Mouse (Mus musculus) forebrain, embryonic 15.5 days (tissue): Measurements from ENCODE around the gene Sprr2a2. TPM values are rescaled to one million over a fixed set of nuclear protein-coding genes. Genes with fewer than 3 reads are reported as not detected.
"Not testable (repeated sequence)": the region's sequence is repeated elsewhere in the genome, so short reads cannot be mapped to it uniquely, and the experiment has no call there.

Source experiments
- ATAC-seq: fragments of 200-750 bp; cut with Nextera tagmentation; replicated peaks from 2 replicates; pipeline ENCODE4 v1.8.0; 2017; ENCODE audit warnings: mild to moderate bottlenecking, moderate TSS enrichment, moderate library complexity
- H3K27ac ChIP-seq: fragments of 300-500 bp; sonication (generic); replicated peaks from 2 replicates; pipeline ENCODE4 v1.5.1; 2015; ENCODE audit warnings: mild to moderate bottlenecking, inconsistent platforms
- H3K27me3 ChIP-seq: fragments of 300-500 bp; sonication (generic); 2 replicates; pipeline ENCODE4 v1.6.1; 2015; ENCODE audit warnings: inconsistent platforms
- H3K36me3 ChIP-seq: fragments of 300-500 bp; sonication (generic); 2 replicates; pipeline ENCODE4 v1.6.1; 2015; ENCODE audit warnings: mild to moderate bottlenecking, inconsistent platforms
- H3K4me1 ChIP-seq: fragments of 300-500 bp; sonication (generic); 2 replicates; pipeline ENCODE4 v1.6.1; 2015; ENCODE audit warnings: inconsistent platforms
- H3K4me2 ChIP-seq: fragments of 300-500 bp; sonication (generic); replicated peaks from 2 replicates; pipeline ENCODE4 v1.6.1; 2015; ENCODE audit warnings: mild to moderate bottlenecking, inconsistent platforms
- H3K4me3 ChIP-seq: fragments of 300-500 bp; sonication (generic); 2 replicates; pipeline ENCODE4 v1.5.1; 2015; ENCODE audit warnings: mild to moderate bottlenecking, inconsistent platforms
- H3K9ac ChIP-seq: fragments of 300-500 bp; sonication (generic); replicated peaks from 2 replicates; pipeline ENCODE4 v1.6.1; 2015; ENCODE audit warnings: mild to moderate bottlenecking, inconsistent platforms
- H3K9me3 ChIP-seq: fragments of 300-500 bp; sonication (generic); 2 replicates; pipeline ENCODE4 v1.6.1; 2016; ENCODE audit warnings: inconsistent platforms
- WGBS: fragments of 180-500 bp; shearing (Covaris S2); methylation state at CpG from one replicate; pipeline ENCODE4 v1.1.7; 2015; ENCODE audit warnings: mixed read lengths; 5-methylcytosine and 5-hydroxymethylcytosine counted together
- polyA plus RNA-seq: library from polyadenylated mRNA; unstranded; fragments of >200 nt; fragmentation: Nextera tagmentation; extraction: Ambion mirVana; gene quantifications from 2 replicates; pipeline ENCODE4 v1.2.1, GENCODE M21; 2015

Sprr2a2 gene
- not detected in 2 replicates for polyA plus RNA-seq

GRCm38 (mm10) chr3:92215569-92215968 lies at the start of gene Sprr2a2, which contains the start of gene Sprr2a1:
TSS of gene Sprr2a2 (plus strand) at chr3:92215920.
TSS of gene Sprr2a1 (plus strand) at chr3:92215799.
- not testable (repeated sequence) for H3K4me3 ChIP-seq, H3K36me3 ChIP-seq, H3K4me2 ChIP-seq, H3K9ac ChIP-seq, H3K4me1 ChIP-seq, H3K27ac ChIP-seq, H3K27me3 ChIP-seq, H3K9me3 ChIP-seq, ATAC-seq
- WGBS: no CpG with 5 or more reads among the region's 2 CpGs

GRCm38 (mm10) chr3:92169847-92170246 lies 45.9 kb upstream of the Sprr2a2 start:
- no peak overlapping the region for H3K4me2 ChIP-seq
- H3K27ac ChIP-seq: no peak overlapping the region
- no peaks in the 10 kb centered on the region for H3K4me1 ChIP-seq
- H3K36me3 ChIP-seq: no peaks in the 10 kb centered on the region
- H3K4me3 ChIP-seq: no peak overlapping the region
- no peaks in the 10 kb centered on the region for H3K27me3 ChIP-seq
- no peaks in the 10 kb centered on the region for H3K9me3 ChIP-seq
- no peak overlapping the region for H3K9ac ChIP-seq
- ATAC-seq: no peak
- 89% methylated on average over 3 of the region's 3 CpGs for WGBS

DNA sequence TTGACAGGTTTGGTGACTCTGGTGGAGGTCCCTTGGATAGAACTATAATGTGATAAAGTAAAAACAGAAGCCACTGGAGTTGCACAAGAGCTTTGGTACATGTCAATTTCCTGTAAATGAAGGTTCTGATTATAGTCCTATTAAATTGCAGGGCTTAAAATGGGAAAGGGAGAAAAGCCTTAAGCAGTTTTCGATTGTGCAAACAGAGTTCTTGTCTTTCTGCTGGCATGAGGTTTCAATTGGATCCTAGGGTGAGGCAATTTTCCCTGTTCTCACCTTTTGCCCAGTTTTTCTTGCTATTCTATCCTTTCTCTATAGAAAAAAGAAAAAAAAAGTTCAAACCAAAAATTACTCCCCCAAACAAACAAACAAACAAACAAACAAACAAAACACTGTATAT lies 38.8 kb upstream of the Sprr2a2 start:
- WGBS: 82% methylated on average over 1 of the region's 1 CpGs
- H3K9me3 ChIP-seq: no peaks in the 10 kb centered on the region

GRCm38 (mm10) chr3:92195512-92196200 lies 20.1 kb upstream of the Sprr2a2 start:
- no peak overlapping the region for H3K4me2 ChIP-seq
- 87% methylated on average over 6 of the region's 6 CpGs for WGBS
- H3K9ac ChIP-seq: no peak overlapping the region
- no peaks in the 10 kb centered on the region for H3K36me3 ChIP-seq
- H3K4me1 ChIP-seq: no peaks in the 10 kb centered on the region
- H3K9me3 ChIP-seq: no peaks in the 10 kb centered on the region
- no peaks in the 10 kb centered on the region for H3K27me3 ChIP-seq
- no peak overlapping the region for H3K27ac ChIP-seq
- H3K4me3 ChIP-seq: no peak overlapping the region
- ATAC-seq: no peak

More for the DNA sequence above, 38.8 kb upstream of the Sprr2a2 start:
- H3K9ac ChIP-seq: no peak overlapping the region
- H3K27ac ChIP-seq: no peak overlapping the region
- H3K27me3 ChIP-seq: no peaks in the 10 kb centered on the region
- H3K4me3 ChIP-seq: no peak overlapping the region
- H3K4me2 ChIP-seq: no peak overlapping the region
- H3K4me1 ChIP-seq: no peaks in the 10 kb centered on the region
- H3K36me3 ChIP-seq: no peaks in the 10 kb centered on the region
- ATAC-seq: no peak

DNA sequence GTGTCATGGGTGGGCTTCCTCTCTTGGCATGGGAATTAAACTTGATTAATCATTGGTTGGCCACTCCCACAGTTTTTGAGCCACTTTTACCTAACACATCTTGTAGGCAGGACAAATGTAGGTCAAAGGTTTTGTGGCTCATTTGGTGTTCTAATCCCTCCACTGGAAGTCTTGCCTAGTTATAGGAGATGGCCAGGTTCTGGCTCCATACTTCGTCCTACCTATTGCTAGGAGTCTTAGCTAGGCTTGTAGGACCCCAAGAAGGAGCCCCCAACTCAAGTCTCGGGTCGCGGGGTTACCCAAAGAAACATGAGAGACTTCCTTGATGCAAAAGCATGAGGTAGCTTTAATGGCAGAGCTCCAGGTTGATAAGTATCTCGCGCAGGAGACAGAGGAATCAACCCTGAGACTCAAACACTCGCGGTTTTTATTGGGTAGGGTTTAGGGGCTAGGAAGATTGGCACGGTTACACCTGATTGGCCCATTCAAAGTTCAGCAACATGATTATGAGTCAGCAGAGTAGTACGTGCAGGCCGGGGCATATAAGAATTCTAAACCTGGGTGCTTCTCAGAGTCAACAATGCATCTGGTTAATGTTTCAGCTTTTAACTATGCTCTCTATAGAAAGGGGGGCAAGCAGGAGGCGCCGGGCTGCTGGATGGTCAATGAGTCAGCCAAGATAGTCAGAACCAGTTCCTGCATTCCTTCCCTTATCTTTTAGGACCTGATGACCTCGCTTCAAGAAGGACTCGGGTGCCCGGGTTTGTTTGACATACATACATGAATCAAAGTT lies 4.4 kb upstream of the Sprr2a2 start:
- H3K4me1 ChIP-seq, H3K36me3 ChIP-seq, H3K4me2 ChIP-seq, H3K9me3 ChIP-seq, H3K4me3 ChIP-seq, H3K27ac ChIP-seq, H3K27me3 ChIP-seq, H3K9ac ChIP-seq: not testable (repeated sequence)
- 0 out of 2 replicates have a peak, but pooled peaks have one; percentile 35 for ATAC-seq
- no CpG with 5 or more reads among the region's 16 CpGs for WGBS

DNA sequence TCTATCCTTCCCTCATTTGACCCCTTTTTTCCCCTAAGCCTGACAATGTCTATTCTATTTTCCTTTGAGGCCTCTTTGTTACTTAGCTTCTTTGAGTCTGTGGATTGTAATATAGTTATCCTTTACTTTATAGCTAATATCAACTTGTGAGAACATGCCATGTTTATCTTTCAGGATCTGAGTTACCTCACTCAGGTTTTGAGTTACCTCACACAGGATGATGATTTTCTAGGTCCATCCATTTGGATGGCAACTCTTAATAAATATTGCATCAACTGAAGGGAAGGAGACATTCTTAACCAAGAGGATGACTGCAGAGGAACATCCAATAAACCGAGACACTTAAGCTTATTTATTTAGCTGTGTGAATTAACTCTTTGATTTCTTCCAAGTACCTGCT lies 3.7 kb upstream of the Sprr2a2 start:
- H3K4me3 ChIP-seq, H3K4me1 ChIP-seq, H3K27me3 ChIP-seq, H3K9me3 ChIP-seq, ATAC-seq, H3K27ac ChIP-seq, H3K9ac ChIP-seq, H3K36me3 ChIP-seq, H3K4me2 ChIP-seq: not testable (repeated sequence)
- WGBS: no CpG with 5 or more reads among the region's 1 CpGs

GRCm38 (mm10) chr3:92213651-92214050 lies 2.1 kb upstream of the Sprr2a2 start:
- not testable (repeated sequence) for ATAC-seq

DNA sequence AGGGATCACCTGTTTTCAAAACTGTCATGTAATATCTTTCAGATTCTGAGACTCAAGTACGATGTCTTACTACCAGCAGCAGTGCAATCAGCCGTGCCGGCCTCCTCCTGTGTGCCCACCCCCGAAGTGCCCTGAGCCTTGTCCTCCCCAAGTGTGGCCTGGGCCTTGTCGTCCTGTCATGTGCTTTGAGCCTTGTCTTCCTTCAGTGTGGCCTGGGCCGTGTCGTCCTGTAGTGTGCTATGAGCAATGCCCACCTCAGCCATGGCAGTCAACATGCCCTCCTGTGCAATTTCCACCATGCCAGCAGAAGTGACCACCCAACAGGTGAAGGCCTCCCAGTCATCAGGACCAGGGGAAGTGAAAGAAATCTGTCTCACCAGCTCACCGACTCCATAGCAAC lies 3.3 kb downstream of the Sprr2a2 start:
- not testable (repeated sequence) for H3K36me3 ChIP-seq
- peak; percentile 55; the same call in 1 of the 2 replicates for ATAC-seq

More at GRCm38 (mm10) chr3:92213651-92214050, 2.1 kb upstream of the Sprr2a2 start:
- H3K4me1 ChIP-seq, H3K9me3 ChIP-seq, H3K27me3 ChIP-seq, H3K4me2 ChIP-seq, H3K27ac ChIP-seq, H3K9ac ChIP-seq, H3K36me3 ChIP-seq, H3K4me3 ChIP-seq: not testable (repeated sequence)

DNA sequence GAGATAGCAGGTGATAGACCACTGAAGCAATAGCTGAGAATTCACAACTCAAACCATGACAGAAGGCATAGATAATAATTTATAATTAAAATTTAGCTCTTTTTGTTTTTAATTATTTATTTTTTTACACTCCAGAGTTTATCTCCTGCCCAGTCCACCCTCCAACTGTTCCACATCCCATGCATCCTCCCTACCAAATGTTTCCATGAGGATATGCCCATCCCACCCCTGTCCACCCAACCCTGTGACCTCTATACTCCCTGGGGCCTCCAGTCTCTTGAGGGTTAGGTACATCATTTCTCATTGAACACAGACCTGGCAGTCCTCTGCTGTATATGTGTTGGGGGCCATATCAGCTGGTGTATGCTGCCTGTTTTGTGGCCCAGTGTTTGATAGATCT lies 8.0 kb downstream of the Sprr2a2 start:
- ATAC-seq: peak; percentile 36; the same call in 1 of the 2 replicates
- H3K4me3 ChIP-seq: not testable (repeated sequence)

More for the DNA sequence above, 3.3 kb downstream of the Sprr2a2 start:
- H3K4me3 ChIP-seq, H3K27me3 ChIP-seq, H3K27ac ChIP-seq, H3K9ac ChIP-seq, H3K9me3 ChIP-seq, H3K4me2 ChIP-seq, H3K4me1 ChIP-seq: not testable (repeated sequence)
- no CpG with 5 or more reads among the region's 8 CpGs for WGBS

DNA sequence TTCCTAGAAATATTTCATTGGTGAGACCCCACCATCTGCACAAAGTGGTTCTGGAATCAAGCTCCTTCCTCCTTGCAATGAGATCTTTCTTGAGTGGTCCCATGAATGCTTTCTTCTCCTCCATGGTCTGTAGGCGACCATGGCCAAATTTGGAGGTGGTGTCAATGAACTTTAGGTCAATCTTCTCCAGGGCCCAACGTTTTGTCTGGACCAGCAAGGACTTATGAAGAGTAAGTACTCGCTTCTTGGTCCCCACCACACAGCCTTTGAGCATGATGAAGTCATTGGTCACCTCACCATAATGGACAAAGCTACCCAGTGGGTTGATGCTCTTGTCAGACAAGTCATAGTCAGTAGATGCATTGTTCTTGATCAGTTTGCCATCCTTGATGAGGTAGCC lies 11.7 kb downstream of the Sprr2a2 start:
- not testable (repeated sequence) for H3K9me3 ChIP-seq, H3K9ac ChIP-seq, H3K4me2 ChIP-seq, H3K27me3 ChIP-seq, H3K4me3 ChIP-seq, H3K36me3 ChIP-seq, H3K4me1 ChIP-seq, ATAC-seq, H3K27ac ChIP-seq
- WGBS: 74% methylated on average over 3 of the region's 3 CpGs

More for the DNA sequence above, 8.0 kb downstream of the Sprr2a2 start:
- not testable (repeated sequence) for H3K4me1 ChIP-seq, H3K27me3 ChIP-seq, H3K9ac ChIP-seq, H3K27ac ChIP-seq, H3K4me2 ChIP-seq, H3K9me3 ChIP-seq, H3K36me3 ChIP-seq

DNA sequence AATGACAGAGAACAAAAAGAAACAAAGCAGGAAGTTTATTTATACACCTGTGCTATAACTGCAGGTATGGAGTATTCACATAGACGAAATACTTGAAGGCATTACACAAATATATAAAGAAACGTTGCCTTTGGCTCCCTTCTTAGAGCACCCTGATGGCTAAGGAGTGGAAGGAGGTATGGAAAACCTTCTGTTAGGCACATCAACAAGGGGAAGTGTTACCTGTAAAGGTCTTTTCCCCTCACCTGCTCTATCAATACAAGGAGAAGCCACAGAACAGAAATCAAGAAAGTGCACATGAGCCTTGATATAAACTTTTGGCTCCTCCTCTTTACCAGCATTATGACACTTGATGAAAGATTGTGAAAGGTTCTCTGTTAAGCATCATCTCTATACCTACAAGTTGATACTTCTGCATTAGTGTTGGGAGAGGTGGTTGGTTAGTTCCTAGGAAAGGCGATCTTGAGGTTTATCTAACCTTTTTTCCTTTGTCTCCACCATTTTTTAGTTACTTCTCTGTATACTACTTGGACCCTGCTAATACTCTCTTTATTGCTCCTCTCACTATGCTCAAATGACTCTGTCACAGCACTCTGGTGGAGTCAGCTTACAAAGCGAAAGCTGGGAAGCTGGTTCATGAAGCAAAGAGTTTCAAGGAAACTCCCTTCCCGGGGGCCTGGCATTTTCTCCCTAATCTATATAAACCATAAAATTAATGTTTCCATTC lies 20.9 kb downstream of the Sprr2a2 start:
- not testable (repeated sequence) for H3K4me1 ChIP-seq, H3K36me3 ChIP-seq, ATAC-seq, H3K27ac ChIP-seq, H3K27me3 ChIP-seq, H3K9me3 ChIP-seq, H3K4me3 ChIP-seq, H3K9ac ChIP-seq, H3K4me2 ChIP-seq
- WGBS: no CpG with 5 or more reads among the region's 5 CpGs

GRCm38 (mm10) chr3:92238736-92239135 lies 23.0 kb downstream of the Sprr2a2 start:
- not testable (repeated sequence) for H3K27ac ChIP-seq, H3K4me1 ChIP-seq, H3K9me3 ChIP-seq, H3K4me3 ChIP-seq, H3K36me3 ChIP-seq, H3K9ac ChIP-seq, ATAC-seq, H3K4me2 ChIP-seq, H3K27me3 ChIP-seq
